Mouse (Mus musculus) embryonic fibroblast, embryonic 13.5 days (primary cell): ENCODE data around the gene Nrp1. TPM values are rescaled to one million over a fixed set of nuclear protein-coding genes. Genes with fewer than 3 reads are reported as not detected.

Experiments
- H3K27ac ChIP-seq: 2 replicates; pipeline ENCODE4 v1.5.1; 2012; ENCODE audit warnings: low read length, control low read depth, inconsistent platforms; ENCODE audit not compliant: insufficient read depth
- H3K4me1 ChIP-seq: 2 replicates; pipeline ENCODE4 v1.6.1; 2011; ENCODE audit warnings: low read length; ENCODE audit not compliant: control insufficient read depth, insufficient read depth
- H3K4me3 ChIP-seq: 2 replicates; pipeline ENCODE4 v1.5.1; 2011; ENCODE audit warnings: mild to moderate bottlenecking, control low read depth, low read length; ENCODE audit not compliant: insufficient read depth
- CTCF ChIP-seq: IDR thresholded peaks from 2 replicates; pipeline ENCODE4 v1.5.1; 2011; ENCODE audit warnings: mild to moderate bottlenecking, control low read depth, low read length, moderate library complexity, borderline replicate concordance; ENCODE audit not compliant: insufficient read depth
- POLR2A ChIP-seq: IDR thresholded peaks from 2 replicates; pipeline ENCODE4 v1.6.1; 2011; ENCODE audit warnings: low read depth, mild to moderate bottlenecking, control low read depth, low read length, moderate library complexity
- polyA plus RNA-seq: library from polyadenylated mRNA; stranded (reverse); fragments of >200 nt; gene quantifications from 2 replicates; pipeline ENCODE4 v1.2.4, GENCODE M21; 2011; ENCODE audit warnings: low read depth; ENCODE audit not compliant: missing spikeins, insufficient read length

Nrp1 gene
- polyA plus RNA-seq, 1 experiment, result 121 TPM

GRCm38 (mm10) chr8:128370496-128370895 lies 12.1 kb downstream of the Nrp1 start:
- Histone ChIP-seq H3K27ac (no peak overlapping the region), H3K4me1 (peaks cover 5% of the 10 kb centered on the region), H3K4me3 (no peak overlapping the region)
- TF ChIP-seq CTCF (no peak), POLR2A (no peak)

- TF ChIP-seq CTCF, result no peak
- TF ChIP-seq POLR2A, result no peak
- H3K27ac ChIP-seq, result no peak overlapping the region
- peaks cover 5% of the 10 kb centered on the region for H3K4me1 ChIP-seq
- no peak overlapping the region for H3K4me3 ChIP-seq
These were observed 12.6 kb downstream of the Nrp1 start for GRCm38 (mm10) chr8:128371026-128371425.

- H3K4me1 ChIP-seq, result no peaks in the 10 kb centered on the region; the same call in 1 of the 2 replicates
- TF ChIP-seq CTCF (no peak), POLR2A (no peak)
These were observed 13.4 kb downstream of the Nrp1 start for GRCm38 (mm10) chr8:128371789-128372188.

GRCm38 (mm10) chr8:128372724-128373123 lies 14.3 kb downstream of the Nrp1 start:
- no peak overlapping the region for H3K27ac ChIP-seq
- H3K4me1 ChIP-seq, result no peaks in the 10 kb centered on the region; the same call in none of the 2 replicates
- no peak for TF ChIP-seq POLR2A
- no peak for TF ChIP-seq CTCF
- no peak overlapping the region for H3K4me3 ChIP-seq

More at GRCm38 (mm10) chr8:128371789-128372188, 13.4 kb downstream of the Nrp1 start:
- no peak overlapping the region for H3K4me3 ChIP-seq
- no peak overlapping the region for H3K27ac ChIP-seq

- Histone ChIP-seq H3K4me1 (peaks cover 5% of the 10 kb centered on the region), H3K27ac (no peak overlapping the region), H3K4me3 (no peak overlapping the region)
- TF ChIP-seq POLR2A (no peak), CTCF (no peak)
These were observed 15.0 kb downstream of the Nrp1 start for GRCm38 (mm10) chr8:128373418-128373817.

- peaks cover 9% of the 10 kb centered on the region for H3K4me1 ChIP-seq
- no peak for TF ChIP-seq CTCF
- TF ChIP-seq POLR2A, result no peak
- no peak overlapping the region for H3K27ac ChIP-seq
- no peak overlapping the region for H3K4me3 ChIP-seq
These were observed 16.9 kb downstream of the Nrp1 start for GRCm38 (mm10) chr8:128375291-128375690.

GRCm38 (mm10) chr8:128383176-128383575 lies 24.8 kb downstream of the Nrp1 start:
- no peak overlapping the region for H3K4me3 ChIP-seq
- TF ChIP-seq POLR2A, result no peak
- no peak for TF ChIP-seq CTCF
- peaks cover 17% of the 10 kb centered on the region for H3K4me1 ChIP-seq
- H3K27ac ChIP-seq, result peak overlapping the region; percentile 11; the same call in 1 of the 2 replicates

GRCm38 (mm10) chr8:128384366-128384765 lies 26.0 kb downstream of the Nrp1 start:
- TF ChIP-seq POLR2A (no peak), CTCF (no peak)
- no peak overlapping the region for H3K27ac ChIP-seq
- H3K4me3 ChIP-seq, result no peak overlapping the region
- peaks cover 13% of the 10 kb centered on the region for H3K4me1 ChIP-seq

GRCm38 (mm10) chr8:128384921-128385332 lies 26.5 kb downstream of the Nrp1 start:
- no peak overlapping the region for H3K27ac ChIP-seq
- no peak overlapping the region for H3K4me3 ChIP-seq
- peaks cover 13% of the 10 kb centered on the region for H3K4me1 ChIP-seq
- TF ChIP-seq CTCF (no peak), POLR2A (no peak)

GRCm38 (mm10) chr8:128386963-128387621 lies 28.7 kb downstream of the Nrp1 start:
- Histone ChIP-seq H3K4me3 (no peak overlapping the region), H3K4me1 (peaks cover 13% of the 10 kb centered on the region), H3K27ac (peak overlapping the region; percentile 58; the same call in 1 of the 2 replicates)
- TF ChIP-seq CTCF, result no peak
- TF ChIP-seq POLR2A, result no peak
